Mouse (Mus musculus): ENCODE results near the gene Map3k4. TPM values are rescaled to one million over a fixed set of nuclear protein-coding genes. Genes with fewer than 3 reads are reported as not detected.
"Not testable (repeated sequence)": the region's sequence is repeated elsewhere in the genome, so short reads cannot be mapped to it uniquely, and the experiment has no call there.

The Map3k4 gene
- polyA plus RNA-seq, 1 experiment from 2014 or later, result 42.6 TPM

DNA sequence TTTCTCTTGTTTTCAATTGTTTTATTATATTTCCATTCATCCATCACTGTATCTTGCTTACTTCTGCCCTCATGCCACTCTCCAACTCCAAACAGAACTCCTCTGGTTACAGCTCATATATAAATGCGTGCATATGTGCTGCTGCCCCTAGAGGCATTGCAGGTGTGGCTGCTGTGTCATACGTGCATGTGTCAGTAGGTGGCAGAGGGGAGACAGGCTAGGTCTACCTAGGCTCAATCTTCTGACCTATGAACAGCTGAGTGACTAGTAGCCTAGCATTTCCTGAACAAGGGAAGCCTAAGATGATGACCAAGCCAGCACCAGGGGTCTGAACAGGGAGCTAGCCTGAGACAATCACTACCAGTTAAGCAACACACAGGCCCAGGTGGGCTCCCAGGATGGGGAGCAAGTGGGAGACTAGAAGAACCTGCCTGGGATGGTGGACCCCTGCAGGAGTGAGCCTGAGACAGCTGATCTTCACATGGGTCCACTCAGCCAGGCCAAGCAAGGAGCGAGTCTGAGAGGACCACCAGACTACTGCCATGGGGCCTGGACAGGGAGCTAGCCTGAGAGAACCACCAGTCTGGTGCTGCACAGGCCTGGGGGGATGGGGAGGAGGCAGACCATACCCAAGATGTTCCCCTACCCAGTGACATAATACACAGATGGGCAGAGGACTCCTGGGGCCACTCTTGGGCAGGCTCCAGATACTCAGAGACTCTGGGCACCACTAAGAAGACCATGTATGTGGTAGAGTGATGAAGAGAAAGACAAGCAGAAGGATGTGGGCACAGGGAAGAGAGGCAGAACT lies 17.5 kb downstream of the Map3k4 start:
- 39% methylated on average over 3 of the region's 3 CpGs for WGBS
- peak; percentile 48 for ATAC-seq (ENCODE audit: low FRiP score, low read depth)
- H3K4me1 ChIP-seq, result peaks cover 34% of the 10 kb centered on the region
- no peaks in the 10 kb centered on the region for H3K9me3 ChIP-seq
- no peaks in the 10 kb centered on the region for H3K36me3 ChIP-seq
- H3K27me3 ChIP-seq, result no peaks in the 10 kb centered on the region
- no peak overlapping the region for H3K4me2 ChIP-seq (replicated peaks)
- H3K27ac ChIP-seq, result no peak overlapping the region
- H3K4me3 ChIP-seq, result no peak overlapping the region
- no peak overlapping the region for H3K9ac ChIP-seq

DNA sequence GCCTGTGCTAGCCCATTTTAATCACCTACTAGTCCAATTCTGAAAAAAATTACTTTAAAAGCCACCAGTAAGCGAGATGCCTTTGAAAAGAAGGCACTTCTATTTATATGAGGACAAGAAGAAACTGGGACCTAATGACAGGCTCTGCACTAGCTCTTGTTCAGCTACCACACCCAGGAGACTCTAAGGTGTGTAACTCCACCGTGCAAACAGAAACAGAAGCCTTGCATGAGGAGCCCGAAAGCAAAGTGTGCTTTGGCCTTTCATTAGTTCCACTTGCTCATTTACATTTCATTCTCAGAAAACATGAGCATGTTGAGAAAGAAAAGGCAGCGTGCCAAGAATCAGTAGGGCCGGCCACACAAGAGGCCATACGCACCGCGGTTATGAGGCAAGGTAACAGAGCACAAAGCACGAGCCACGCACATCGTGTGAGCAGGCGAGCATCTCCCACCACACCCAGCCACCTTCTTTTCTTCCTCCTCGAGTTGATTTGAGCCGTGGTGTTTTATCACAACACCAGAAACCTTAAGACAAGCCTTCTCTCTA lies 18.4 kb downstream of the Map3k4 start:
- Histone ChIP-seq H3K4me2 (replicated peaks) (no peak overlapping the region), H3K4me3 (no peak overlapping the region), H3K4me1 (peaks cover 30% of the 10 kb centered on the region), H3K27ac (no peak overlapping the region), H3K9ac (no peak overlapping the region), H3K9me3 (no peaks in the 10 kb centered on the region), H3K27me3 (no peaks in the 10 kb centered on the region), H3K36me3 (no peaks in the 10 kb centered on the region)
- WGBS, result 83% methylated on average over 14 of the region's 14 CpGs
- ATAC-seq (ENCODE audit: low FRiP score, low read depth), result no peak

DNA sequence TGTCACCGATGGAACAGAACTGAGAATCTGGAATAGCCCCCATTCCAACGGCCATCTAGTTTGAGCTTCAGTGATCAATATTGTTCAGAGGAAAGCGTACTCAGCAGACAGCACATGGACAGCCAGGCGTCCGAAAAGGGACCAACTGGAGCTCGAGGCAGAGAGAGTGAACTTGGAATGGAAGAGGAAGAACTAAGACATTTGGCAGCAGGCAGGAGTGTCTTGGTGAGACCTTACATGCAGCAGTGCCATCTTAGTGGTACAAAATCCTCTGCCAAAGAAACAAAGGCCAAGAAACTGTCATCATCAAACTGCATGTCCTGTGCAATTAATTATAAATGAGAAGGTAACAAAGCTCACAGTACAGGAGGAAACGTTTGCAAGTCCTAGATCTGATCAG lies 19.2 kb downstream of the Map3k4 start:
- Histone ChIP-seq H3K27ac (no peak overlapping the region), H3K9ac (no peak overlapping the region), H3K4me3 (no peak overlapping the region), H3K4me1 (peaks cover 36% of the 10 kb centered on the region), H3K9me3 (no peaks in the 10 kb centered on the region), H3K36me3 (no peaks in the 10 kb centered on the region), H3K27me3 (no peaks in the 10 kb centered on the region), H3K4me2 (replicated peaks) (no peak overlapping the region)
- no peak for ATAC-seq (ENCODE audit: low FRiP score, low read depth)
- 90% methylated on average over 7 of the region's 7 CpGs for WGBS

DNA sequence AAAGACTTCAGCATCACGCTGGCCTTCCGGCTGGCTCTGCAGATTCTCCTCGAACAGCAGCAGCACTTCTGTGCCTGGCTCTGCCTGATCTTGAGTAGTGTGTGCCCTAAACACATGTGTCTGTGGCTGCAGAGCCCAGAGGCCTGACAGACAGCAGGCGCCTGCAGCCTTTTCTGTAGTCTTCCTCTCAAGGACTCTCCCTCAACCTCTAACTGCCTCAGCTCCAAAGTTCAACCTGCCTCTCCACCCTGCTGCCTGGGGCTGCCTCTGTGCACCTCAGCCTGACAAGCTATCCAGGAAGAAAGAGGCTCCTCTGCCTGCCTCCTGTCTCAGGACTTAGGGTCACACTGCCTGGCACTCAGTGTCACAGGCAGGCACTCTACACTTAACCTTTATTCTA lies 20.6 kb downstream of the Map3k4 start:
- Histone ChIP-seq H3K9ac (no peak overlapping the region), H3K36me3 (no peaks in the 10 kb centered on the region), H3K27ac (peak overlapping the region; percentile 6; the same call in 1 of the 2 replicates), H3K9me3 (no peaks in the 10 kb centered on the region), H3K27me3 (no peaks in the 10 kb centered on the region), H3K4me1 (peaks cover 50% of the 10 kb centered on the region), H3K4me2 (replicated peaks) (no peak overlapping the region), H3K4me3 (no peak overlapping the region)
- WGBS, result 79% methylated on average over 4 of the region's 4 CpGs
- ATAC-seq (ENCODE audit: low FRiP score, low read depth), result no peak

GRCm38 (mm10) chr17:12297292-12297691 lies 21.3 kb downstream of the Map3k4 start:
- 84% methylated on average over 7 of the region's 7 CpGs for WGBS
- no peak overlapping the region for H3K9ac ChIP-seq
- H3K27me3 ChIP-seq, result no peaks in the 10 kb centered on the region
- H3K9me3 ChIP-seq, result no peaks in the 10 kb centered on the region
- H3K4me2 ChIP-seq (replicated peaks), result no peak overlapping the region
- H3K4me1 ChIP-seq, result peaks cover 53% of the 10 kb centered on the region
- no peak overlapping the region for H3K27ac ChIP-seq
- no peak overlapping the region for H3K4me3 ChIP-seq
- no peaks in the 10 kb centered on the region for H3K36me3 ChIP-seq
- ATAC-seq (ENCODE audit: low FRiP score, low read depth), result no peak

GRCm38 (mm10) chr17:12295926-12296325 lies 22.7 kb downstream of the Map3k4 start:
- not testable (repeated sequence) for H3K36me3 ChIP-seq; H3K27ac ChIP-seq; H3K27me3 ChIP-seq; ATAC-seq (ENCODE audit: low FRiP score, low read depth); H3K9me3 ChIP-seq; H3K9ac ChIP-seq; H3K4me3 ChIP-seq; H3K4me2 ChIP-seq (replicated peaks)
- 88% methylated on average over 5 of the region's 5 CpGs for WGBS
- H3K4me1 ChIP-seq, result peaks cover 49% of the 10 kb centered on the region

DNA sequence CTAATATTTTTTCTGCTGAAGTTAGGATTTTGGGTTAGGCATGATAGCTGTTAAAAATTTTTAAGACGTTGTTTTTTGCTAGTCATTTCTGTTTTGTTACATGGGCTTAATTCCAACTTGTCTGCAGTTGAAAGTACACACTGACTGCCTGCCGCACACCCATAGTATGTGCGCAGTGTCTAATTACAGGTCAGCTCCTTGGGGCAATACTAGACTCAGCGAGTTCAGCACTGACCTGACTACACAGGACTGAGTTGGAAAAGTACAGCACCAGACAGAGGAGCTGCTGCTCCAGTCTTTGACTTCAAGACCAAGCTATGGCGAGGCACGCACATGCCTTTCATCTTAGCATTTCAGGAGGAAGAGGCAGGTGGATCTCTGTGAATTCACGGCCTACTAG lies 24.2 kb downstream of the Map3k4 start:
- Histone ChIP-seq H3K4me1 (peaks cover 43% of the 10 kb centered on the region), H3K4me3 (no peak overlapping the region), H3K4me2 (replicated peaks) (no peak overlapping the region), H3K27me3 (no peaks in the 10 kb centered on the region), H3K9me3 (no peaks in the 10 kb centered on the region), H3K36me3 (no peaks in the 10 kb centered on the region), H3K9ac (no peak overlapping the region), H3K27ac (0 out of 2 replicates have a peak overlapping the region, but pooled peaks have one; percentile 28)
- ATAC-seq (ENCODE audit: low FRiP score, low read depth), result no peak
- WGBS, result 67% methylated on average over 7 of the region's 7 CpGs

- H3K27ac ChIP-seq, result peak overlapping the region; percentile 28; the same call in 1 of the 2 replicates
- no peak overlapping the region for H3K4me2 ChIP-seq (replicated peaks)
- WGBS, result 70% methylated on average over 6 of the region's 6 CpGs
- no peak overlapping the region for H3K4me3 ChIP-seq
- H3K9ac ChIP-seq, result no peak overlapping the region
- H3K4me1 ChIP-seq, result peaks cover 43% of the 10 kb centered on the region
- ATAC-seq (ENCODE audit: low FRiP score, low read depth), result no peak
- no peaks in the 10 kb centered on the region for H3K27me3 ChIP-seq
- no peaks in the 10 kb centered on the region for H3K9me3 ChIP-seq
- peaks cover 2% of the 10 kb centered on the region; the same call in 1 of the 2 replicates for H3K36me3 ChIP-seq
Observed at GRCm38 (mm10) chr17:12293571-12293970, 25.0 kb downstream of the Map3k4 start.

DNA sequence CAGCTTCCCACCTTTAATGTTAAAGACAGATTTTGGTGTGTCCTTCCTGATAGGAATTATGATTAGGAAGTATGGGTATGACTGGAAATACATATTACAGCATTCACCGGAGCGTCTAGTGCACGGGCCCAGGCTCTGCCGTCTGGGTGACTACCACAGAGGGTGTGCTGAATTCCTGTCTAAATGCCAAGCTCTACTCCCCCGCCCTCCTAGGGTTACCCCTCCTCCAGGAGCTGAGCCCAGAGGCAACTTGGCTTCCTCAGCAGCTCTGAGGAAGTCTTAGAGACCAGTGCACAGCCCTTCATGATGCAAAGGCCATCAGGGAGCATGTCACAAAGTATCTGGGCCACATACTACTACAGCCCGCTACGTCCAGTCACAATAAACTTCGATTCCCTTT lies 25.7 kb downstream of the Map3k4 start:
- H3K27me3 ChIP-seq, result no peaks in the 10 kb centered on the region
- ATAC-seq (ENCODE audit: low FRiP score, low read depth), result no peak
- WGBS, result 73% methylated on average over 8 of the region's 8 CpGs

DNA sequence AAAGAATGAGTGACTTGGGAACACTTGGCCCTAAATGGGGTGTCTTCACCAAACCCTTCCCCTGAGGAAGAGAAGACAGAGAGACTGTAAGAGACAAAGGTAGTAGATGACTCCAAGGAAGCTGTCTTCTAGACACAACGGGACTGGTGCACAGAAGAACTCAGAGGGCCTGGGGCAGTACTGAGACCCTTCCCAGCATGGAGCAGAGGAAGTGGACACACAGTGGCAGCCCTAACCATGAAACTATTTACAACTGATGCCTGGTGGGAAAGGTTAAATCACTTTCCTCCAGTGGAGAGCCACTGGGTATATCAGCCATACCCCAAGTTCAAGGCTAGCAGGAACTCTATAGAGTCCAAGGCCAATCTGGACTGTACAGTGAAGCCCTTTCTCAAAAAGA lies 26.2 kb downstream of the Map3k4 start:
- 65% methylated on average over 1 of the region's 1 CpGs for WGBS

More for the DNA sequence above, 25.7 kb downstream of the Map3k4 start:
- Histone ChIP-seq H3K4me2 (replicated peaks) (no peak overlapping the region), H3K4me3 (no peak overlapping the region), H3K9me3 (no peaks in the 10 kb centered on the region), H3K9ac (no peak overlapping the region), H3K27ac (no peak overlapping the region), H3K36me3 (peaks cover 7% of the 10 kb centered on the region; the same call in 1 of the 2 replicates), H3K4me1 (peaks cover 43% of the 10 kb centered on the region)

GRCm38 (mm10) chr17:12291151-12291550 lies 27.4 kb downstream of the Map3k4 start:
- Histone ChIP-seq H3K9me3 (no peaks in the 10 kb centered on the region), H3K9ac (no peak overlapping the region), H3K4me2 (replicated peaks) (no peak overlapping the region), H3K27ac (peak overlapping the region; percentile 48; the same call in 1 of the 2 replicates), H3K27me3 (no peaks in the 10 kb centered on the region), H3K36me3 (peaks cover 7% of the 10 kb centered on the region; the same call in 1 of the 2 replicates), H3K4me1 (peaks cover 35% of the 10 kb centered on the region), H3K4me3 (no peak overlapping the region)
- peak; percentile 55; the same call in 1 of the 2 replicates for ATAC-seq (ENCODE audit: low FRiP score, low read depth)
- WGBS, result 75% methylated on average over 7 of the region's 7 CpGs

More for the DNA sequence above, 26.2 kb downstream of the Map3k4 start:
- H3K4me1 ChIP-seq, result peaks cover 41% of the 10 kb centered on the region
- no peak for ATAC-seq (ENCODE audit: low FRiP score, low read depth)
- peaks cover 7% of the 10 kb centered on the region; the same call in 1 of the 2 replicates for H3K36me3 ChIP-seq
- no peaks in the 10 kb centered on the region for H3K27me3 ChIP-seq
- H3K4me3 ChIP-seq, result no peak overlapping the region
- H3K27ac ChIP-seq, result no peak overlapping the region
- H3K4me2 ChIP-seq (replicated peaks), result no peak overlapping the region
- no peaks in the 10 kb centered on the region for H3K9me3 ChIP-seq
- H3K9ac ChIP-seq, result no peak overlapping the region

DNA sequence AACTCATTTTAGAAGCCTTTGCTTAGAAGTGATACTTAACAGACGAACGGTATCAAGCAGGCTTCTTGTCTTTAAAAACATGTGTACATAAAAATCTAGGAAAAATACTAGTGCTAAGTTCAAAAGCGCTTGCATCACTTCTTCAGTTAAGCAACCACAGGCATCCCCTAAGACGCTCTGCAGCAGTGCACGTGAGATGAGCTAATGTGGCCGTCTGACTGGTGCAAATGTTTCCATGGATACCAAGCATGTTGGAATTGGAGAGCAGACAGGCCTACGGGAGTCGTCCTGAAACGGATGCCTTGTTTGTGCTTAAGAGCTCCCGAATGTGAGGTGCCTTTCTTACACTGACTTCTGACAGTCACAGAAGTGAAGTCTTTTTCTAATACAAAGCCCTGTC lies 27.9 kb downstream of the Map3k4 start:
- Histone ChIP-seq H3K36me3 (peaks cover 7% of the 10 kb centered on the region; the same call in 1 of the 2 replicates), H3K27ac (peak overlapping the region; percentile 48; the same call in 1 of the 2 replicates), H3K4me1 (peaks cover 35% of the 10 kb centered on the region), H3K9ac (no peak overlapping the region), H3K9me3 (no peaks in the 10 kb centered on the region), H3K27me3 (no peaks in the 10 kb centered on the region), H3K4me2 (replicated peaks) (no peak overlapping the region), H3K4me3 (no peak overlapping the region)
- peak; percentile 94 for ATAC-seq (ENCODE audit: low FRiP score, low read depth)
- WGBS, result 29% methylated on average over 10 of the region's 10 CpGs
